Mouse (Mus musculus) bone marrow, adult 2 months (tissue): ENCODE data around the gene Fndc3b.

Source experiments
- CTCF ChIP-seq: fragments of 200-500 bp; IDR thresholded peaks from 2 replicates; pipeline ENCODE4 v1.5.1; 2011; ENCODE audit warnings: low read length, control low read depth; ENCODE audit not compliant: control insufficient read depth, insufficient read depth
- POLR2A ChIP-seq: fragments of 200-500 bp; IDR thresholded peaks from 2 replicates; pipeline ENCODE4 v1.6.1; 2011; ENCODE audit warnings: low read depth, mild to moderate bottlenecking, control low read depth, low read length, borderline replicate concordance; ENCODE audit not compliant: control insufficient read depth

DNA sequence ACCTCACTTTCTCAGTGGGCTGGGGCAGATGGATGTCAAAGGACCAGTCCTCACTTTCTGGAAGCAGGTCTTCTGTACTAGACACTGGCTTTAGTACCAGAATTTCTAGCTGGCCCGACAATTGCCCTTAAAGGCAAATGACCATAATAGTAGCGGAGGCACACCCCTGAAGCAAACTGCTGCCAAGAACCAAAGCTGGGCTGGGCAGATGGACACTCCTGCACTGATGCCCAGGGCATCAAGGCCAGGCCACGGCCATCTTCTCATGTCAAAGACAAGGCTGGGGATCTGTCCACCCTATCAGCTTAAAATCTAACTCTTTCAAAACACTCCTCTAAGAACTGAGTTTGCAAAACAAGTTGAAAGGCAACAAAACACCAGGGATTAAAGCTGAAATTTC is 148.6 kb downstream of the Fndc3b start:
- no peak for TF ChIP-seq POLR2A
- no peak for TF ChIP-seq CTCF
